Mouse (Mus musculus): ENCODE data around the gene Tspan17. TPM values are rescaled to one million over a fixed set of nuclear protein-coding genes. Genes with fewer than 3 reads are reported as not detected.
A peak's percentile ranks its signal among the peaks of the same experiment; 100 is the strongest.

Tspan17 gene
- total RNA-seq, 1 experiment: 10.4 TPM

- Histone ChIP-seq H3K36me3 (ENCODE audit: control insufficient read depth, insufficient read depth, low read length, poor library complexity, severe bottlenecking) (no peaks in the 10 kb centered on the region), H3K9me3 (ENCODE audit: control insufficient read depth, insufficient read depth, low read depth, low read length) (no peaks in the 10 kb centered on the region), H3K4me3 (ENCODE audit: insufficient read depth in 1 of 2, low read depth in 1 of 2, low read length in 2 of 2, poor library complexity in 1 of 2, severe bottlenecking in 1 of 2) (peak overlapping the region in 1 of 2 experiments; percentile 10; a peak in 1 of 4 replicates), H3K27ac (ENCODE audit: insufficient read depth, low read depth, low read length, poor library complexity, severe bottlenecking) (no peak overlapping the region), H3K4me1 (ENCODE audit: control insufficient read depth in 2 of 2, insufficient read depth in 2 of 2, low read length in 2 of 2, poor library complexity in 1 of 2) (peaks cover 0 to 7% of the 10 kb centered on the region in 2 experiments; a peak in 2 of 4 replicates), H3K9ac (ENCODE audit: insufficient read depth, low read depth, low read length, poor library complexity, severe bottlenecking) (no peak overlapping the region)
- in situ Hi-C loops (cut with MboI; ENCODE audit: low sequenced_read_pairs in 2 of 2, unreplicated experiment in 2 of 2): no loop called here
- no peak for TF ChIP-seq HCFC1 (IDR thresholded peaks at IDR 0.05; ENCODE audit: borderline replicate concordance, insufficient read depth, low read length)
- no peak for TF ChIP-seq MAFK (IDR thresholded peaks at IDR 0.05; ENCODE audit: insufficient read depth, low read depth, low read length)
- TF ChIP-seq ZNF384 (IDR thresholded peaks at IDR 0.05; ENCODE audit: low read depth, low read length): no peak
- no peak for DNase-seq (ENCODE audit: low read depth, low spot score)
Observed at GRCm38 (mm10) chr13:54759496-54759895, 29.7 kb upstream of the Tspan17 start.

DNA sequence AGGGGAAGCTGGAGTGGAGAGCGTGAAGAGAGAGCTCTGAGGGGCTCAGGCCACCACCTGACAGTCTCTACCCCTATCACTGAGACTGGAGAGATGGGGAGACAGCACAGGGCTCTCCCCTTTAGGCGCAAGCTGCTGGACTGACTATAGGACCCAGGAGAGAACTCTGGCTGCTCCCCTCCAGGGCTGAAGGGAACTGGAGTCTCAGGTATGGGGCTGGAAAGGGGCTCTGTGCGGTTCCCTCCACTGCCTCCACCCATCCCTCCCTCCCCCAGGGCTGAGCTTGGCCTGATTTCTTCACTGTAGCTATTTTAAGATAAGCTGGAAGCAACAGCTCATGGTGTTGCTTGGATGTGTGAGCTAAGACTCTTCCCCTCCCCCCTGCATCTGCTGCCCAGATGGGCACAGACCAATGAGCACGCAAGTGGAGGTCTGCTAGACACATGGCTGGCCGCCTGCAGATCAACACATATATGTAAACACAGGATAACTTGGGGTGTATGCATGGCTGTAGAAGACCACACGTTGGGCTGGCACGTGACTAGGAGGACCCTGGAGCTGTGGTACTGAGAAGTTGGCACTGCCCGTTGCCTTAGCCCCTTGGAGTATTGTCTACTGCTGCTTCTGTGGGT is 28.9 kb upstream of the Tspan17 start:
- Histone ChIP-seq H3K4me1 (ENCODE audit: control insufficient read depth in 2 of 2, insufficient read depth in 2 of 2, low read length in 2 of 2, poor library complexity in 1 of 2) (peaks cover 0 to 9% of the 10 kb centered on the region in 2 experiments; a peak in 2 of 4 replicates), H3K27ac (ENCODE audit: insufficient read depth, low read depth, low read length, poor library complexity, severe bottlenecking) (no peak overlapping the region), H3K9ac (ENCODE audit: insufficient read depth, low read depth, low read length, poor library complexity, severe bottlenecking) (no peak overlapping the region), H3K4me3 (ENCODE audit: insufficient read depth in 1 of 2, low read depth in 1 of 2, low read length in 2 of 2, poor library complexity in 1 of 2, severe bottlenecking in 1 of 2) (no peak overlapping the region), H3K9me3 (ENCODE audit: control insufficient read depth, insufficient read depth, low read depth, low read length) (no peaks in the 10 kb centered on the region), H3K36me3 (ENCODE audit: control insufficient read depth, insufficient read depth, low read length, poor library complexity, severe bottlenecking) (no peaks in the 10 kb centered on the region)
- in situ Hi-C loops (cut with MboI; ENCODE audit: low sequenced_read_pairs in 2 of 2, unreplicated experiment in 2 of 2): no loop called here
- DNase-seq (ENCODE audit: low read depth, low spot score): no peak
- TF ChIP-seq MAFK (IDR thresholded peaks at IDR 0.05; ENCODE audit: insufficient read depth, low read depth, low read length): no peak
- no peak for TF ChIP-seq ZC3H11A (IDR thresholded peaks at IDR 0.05; ENCODE audit: borderline replicate concordance, low read depth, low read length)
- no peak for TF ChIP-seq ZNF384 (IDR thresholded peaks at IDR 0.05; ENCODE audit: low read depth, low read length)
- TF ChIP-seq HCFC1 (IDR thresholded peaks at IDR 0.05; ENCODE audit: borderline replicate concordance, insufficient read depth, low read length): no peak
- TF ChIP-seq CHD2 (IDR thresholded peaks at IDR 0.05; ENCODE audit: low read depth, low read length): no peak

DNA sequence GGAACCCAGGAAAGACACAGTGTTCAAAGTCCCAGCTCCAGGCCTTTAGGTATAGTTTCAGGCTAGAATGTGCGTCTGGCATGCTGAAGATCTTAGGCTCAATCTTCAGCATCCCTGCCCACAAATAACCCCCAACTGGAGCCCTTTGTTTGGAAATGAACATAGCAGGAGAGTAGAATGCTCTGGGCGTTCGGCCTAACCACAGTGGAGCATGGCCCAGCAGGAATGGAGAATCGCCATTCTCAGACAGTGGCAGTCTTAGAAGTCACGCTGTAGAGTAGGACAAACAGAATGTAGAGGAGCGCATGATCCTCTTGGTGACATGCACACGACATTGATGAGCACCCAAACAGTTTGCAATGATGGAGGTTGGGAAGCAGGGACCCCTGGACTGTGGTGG is 28.3 kb upstream of the Tspan17 start:
- Histone ChIP-seq H3K9me3 (ENCODE audit: control insufficient read depth, insufficient read depth, low read depth, low read length) (no peaks in the 10 kb centered on the region), H3K4me1 (ENCODE audit: control insufficient read depth in 2 of 2, insufficient read depth in 2 of 2, low read length in 2 of 2, poor library complexity in 1 of 2) (peaks cover 0 to 12% of the 10 kb centered on the region in 2 experiments; a peak in 2 of 4 replicates), H3K27ac (ENCODE audit: insufficient read depth, low read depth, low read length, poor library complexity, severe bottlenecking) (no peak overlapping the region), H3K9ac (ENCODE audit: insufficient read depth, low read depth, low read length, poor library complexity, severe bottlenecking) (no peak overlapping the region), H3K36me3 (ENCODE audit: control insufficient read depth, insufficient read depth, low read length, poor library complexity, severe bottlenecking) (no peaks in the 10 kb centered on the region), H3K4me3 (ENCODE audit: insufficient read depth in 1 of 2, low read depth in 1 of 2, low read length in 2 of 2, poor library complexity in 1 of 2, severe bottlenecking in 1 of 2) (no peak overlapping the region)
- no peak for DNase-seq (ENCODE audit: low read depth, low spot score)
- TF ChIP-seq HCFC1 (IDR thresholded peaks at IDR 0.05; ENCODE audit: borderline replicate concordance, insufficient read depth, low read length): no peak
- no peak for TF ChIP-seq MAFK (IDR thresholded peaks at IDR 0.05; ENCODE audit: insufficient read depth, low read depth, low read length)
- in situ Hi-C loops (cut with MboI; ENCODE audit: low sequenced_read_pairs in 2 of 2, unreplicated experiment in 2 of 2): no loop called here

DNA sequence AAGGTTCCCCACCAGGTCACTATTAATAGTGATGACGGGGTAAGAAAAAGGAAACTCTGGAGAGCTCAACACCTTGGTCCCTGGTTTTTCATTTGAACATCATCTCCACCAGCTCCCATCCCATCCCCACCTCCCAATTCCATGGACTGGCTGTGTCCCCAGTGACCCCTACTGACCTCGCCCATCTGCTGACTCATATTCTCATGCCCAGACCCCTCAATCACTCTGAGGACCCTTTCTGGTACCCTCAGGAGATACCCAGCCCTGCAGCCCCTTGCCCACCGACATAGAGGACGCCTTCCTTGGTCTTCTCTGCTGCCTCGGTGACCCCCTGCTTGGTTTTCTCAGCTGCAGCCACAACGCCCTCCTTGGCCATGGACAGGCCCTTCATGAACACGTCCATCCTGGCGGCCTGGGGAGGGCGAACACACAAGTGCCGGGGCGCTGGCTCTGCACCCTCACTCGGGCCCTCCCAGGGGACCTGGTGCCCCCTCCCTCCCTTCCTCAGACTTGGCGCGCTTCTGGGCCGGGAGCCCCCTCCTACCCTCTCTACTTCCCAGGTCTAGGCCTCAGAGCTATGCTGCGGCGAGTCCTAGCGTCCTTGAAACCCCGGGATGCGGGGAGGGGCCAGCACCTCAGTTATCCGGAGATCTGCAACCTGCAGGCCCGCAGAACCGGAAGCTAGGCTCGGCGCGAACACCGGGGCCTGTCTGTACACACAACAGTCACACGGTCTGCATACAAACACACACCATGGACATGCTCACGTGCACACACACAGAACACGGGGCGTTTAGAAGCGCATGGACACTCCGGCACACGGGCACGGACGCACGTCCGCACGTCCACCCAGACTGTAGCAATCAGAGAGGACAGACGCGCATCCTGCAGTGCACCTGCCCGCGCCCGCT is 23.6 kb upstream of the Tspan17 start:
- no peak for TF ChIP-seq CHD2 (IDR thresholded peaks at IDR 0.05; ENCODE audit: low read depth, low read length)
- no peak for TF ChIP-seq MAFK (IDR thresholded peaks at IDR 0.05; ENCODE audit: insufficient read depth, low read depth, low read length)
- no peak for TF ChIP-seq ZC3H11A (IDR thresholded peaks at IDR 0.05; ENCODE audit: borderline replicate concordance, low read depth, low read length)
- no peak for TF ChIP-seq HCFC1 (IDR thresholded peaks at IDR 0.05; ENCODE audit: borderline replicate concordance, insufficient read depth, low read length)
- no peak for TF ChIP-seq ZNF384 (IDR thresholded peaks at IDR 0.05; ENCODE audit: low read depth, low read length)
- in situ Hi-C loops (cut with MboI; ENCODE audit: low sequenced_read_pairs in 2 of 2, unreplicated experiment in 2 of 2): no loop called here
- Histone ChIP-seq H3K4me1 (ENCODE audit: control insufficient read depth in 2 of 2, insufficient read depth in 2 of 2, low read length in 2 of 2, poor library complexity in 1 of 2) (peaks cover 0 to 7% of the 10 kb centered on the region in 2 experiments; a peak in 1 of 4 replicates), H3K36me3 (ENCODE audit: control insufficient read depth, insufficient read depth, low read length, poor library complexity, severe bottlenecking) (no peaks in the 10 kb centered on the region), H3K9ac (ENCODE audit: insufficient read depth, low read depth, low read length, poor library complexity, severe bottlenecking) (peak overlapping the region; percentile 54), H3K27ac (ENCODE audit: insufficient read depth, low read depth, low read length, poor library complexity, severe bottlenecking) (no peak overlapping the region), H3K4me3 (ENCODE audit: insufficient read depth in 1 of 2, low read depth in 1 of 2, low read length in 2 of 2, poor library complexity in 1 of 2, severe bottlenecking in 1 of 2) (peak overlapping the region; percentile 77 to 78), H3K9me3 (ENCODE audit: control insufficient read depth, insufficient read depth, low read depth, low read length) (peaks cover under 1% of the 10 kb centered on the region; the same call in 1 of the 2 replicates)
- DNase-seq (ENCODE audit: low read depth, low spot score): no peak

Measured in ES-E14 (cell line).